In genomic region chr3:55055038-55055746, GRCm38 (mm10) we compare ENCODE assay signal across 8 mouse cellular contexts. TPM values are rescaled to one million over a fixed set of nuclear protein-coding genes. Genes with fewer than 3 reads are reported as not detected.
A peak's percentile ranks its signal among the peaks of the same experiment; 100 is the strongest.
DNase-seq lines count a peak whose midpoint lies in the region; ATAC-seq lines count a peak whose summit lies in the region.

Ccna1 (minus strand) TSS chr3:55055501.

- WGBS in intestine, embryonic 15.5 days: under 1% methylated on average over 73 of the region's 73 CpGs
- under 1% methylated on average over 73 of the region's 73 CpGs for WGBS in midbrain, embryonic 10.5 days
- under 1% methylated on average over 70 of the region's 73 CpGs for WGBS in stomach, embryonic 14.5 days

- H3K9me3 ChIP-seq in intestine, embryonic 15.5 days: no peaks in the 10 kb centered on the region
- H3K9me3 ChIP-seq in midbrain, embryonic 10.5 days (replicated peaks): no peaks in the 10 kb centered on the region
- H3K9me3 ChIP-seq in stomach, embryonic 14.5 days (ENCODE audit: control insufficient read depth, low read depth, low read length): no peaks in the 10 kb centered on the region

- intact Hi-C loops in left cerebral cortex, postnatal 36 days (cut with DNase I): loop anchor here (5.0 kb wide), 1 partner anchor 138 kb away; the partner anchor contains the start of gene Sertm1

- DNase-seq in adrenal gland, postnatal 36 days: peak; percentile 67 to 71
- peak; percentile 79 for DNase-seq in embryo, embryonic 9.5 days (ENCODE audit: extremely low spot score)
- peak; percentile 75 to 81 for DNase-seq in left cerebral cortex, postnatal 36 days (ENCODE audit: low spot score in 2 of 2)
- peak; percentile 86 for DNase-seq in midbrain, embryonic 10.5 days (ENCODE audit: low spot score)
- DNase-seq in adipocyte (ENCODE audit: low spot score): no peak

- peak; percentile 65 for ATAC-seq in granulocyte monocyte progenitor cell, adult 5-6 weeks (replicated peaks; ENCODE audit: poor library complexity, severe bottlenecking)
- peak; percentile 98 for ATAC-seq in intestine, embryonic 15.5 days
- peak; percentile 94 for ATAC-seq in stomach, embryonic 14.5 days (ENCODE audit: insufficient number of reproducible peaks, insufficient read depth, low FRiP score, low read depth)

- H3K27ac ChIP-seq in intestine, embryonic 15.5 days: no peak within 1 kb of the TSS
- H3K27ac ChIP-seq in midbrain, embryonic 10.5 days (replicated peaks): peak within 1 kb of the TSS; percentile 74
- H3K27ac ChIP-seq in stomach, embryonic 14.5 days (ENCODE audit: low read length): no peak within 1 kb of the TSS

- H3K4me2 ChIP-seq in intestine, embryonic 15.5 days (replicated peaks): peak within 1 kb of the TSS; percentile 99
- peak within 1 kb of the TSS; percentile 95 for H3K4me2 ChIP-seq in stomach, embryonic 14.5 days (replicated peaks; ENCODE audit: low read depth, low read length)

- peak within 1 kb of the TSS; percentile 54 for H3K9ac ChIP-seq in intestine, embryonic 15.5 days
- no peak within 1 kb of the TSS; the same call in 1 of the 2 replicates for H3K9ac ChIP-seq in stomach, embryonic 14.5 days (replicated peaks; ENCODE audit: low read depth, low read length)

- H3K4me3 ChIP-seq in intestine, embryonic 15.5 days (replicated peaks): peak within 1 kb of the TSS; percentile 62
- peak within 1 kb of the TSS; percentile 75 for H3K4me3 ChIP-seq in midbrain, embryonic 10.5 days
- peak within 1 kb of the TSS; percentile 46 for H3K4me3 ChIP-seq in stomach, embryonic 14.5 days (ENCODE audit: low read depth, low read length)

- no peaks in the 10 kb centered on the region for H3K36me3 ChIP-seq in intestine, embryonic 15.5 days
- H3K36me3 ChIP-seq in midbrain, embryonic 10.5 days: no peaks in the 10 kb centered on the region
- no peaks in the 10 kb centered on the region for H3K36me3 ChIP-seq in stomach, embryonic 14.5 days (ENCODE audit: control insufficient read depth, insufficient read depth, low read length)

- peaks cover 14% of the 10 kb centered on the region for H3K4me1 ChIP-seq in intestine, embryonic 15.5 days (replicated peaks)
- peaks cover 19% of the 10 kb centered on the region for H3K4me1 ChIP-seq in midbrain, embryonic 10.5 days
- peaks cover 2% of the 10 kb centered on the region; the same call in 1 of the 2 replicates for H3K4me1 ChIP-seq in stomach, embryonic 14.5 days (ENCODE audit: control insufficient read depth, insufficient read depth, low read length)

- H3K27me3 ChIP-seq in intestine, embryonic 15.5 days (replicated peaks): peaks cover 11% of the 10 kb centered on the region; the same call in 1 of the 2 replicates
- peaks cover 61% of the 10 kb centered on the region for H3K27me3 ChIP-seq in midbrain, embryonic 10.5 days (ENCODE audit: low read depth, poor library complexity, severe bottlenecking)
- H3K27me3 ChIP-seq in stomach, embryonic 14.5 days (ENCODE audit: control insufficient read depth, insufficient read depth, low read length): no peaks in the 10 kb centered on the region

RNA-seq across cellular contexts. Expression of gene Ccna1, which starts in this region (rescaled TPM):
- total RNA-seq in adrenal gland, postnatal 36 days (2021): not detected
- not detected in 2 replicates for total RNA-seq in granulocyte monocyte progenitor cell, adult 5-6 weeks (2014; fragmentation: Nextera tagmentation)
- not detected in 2 replicates for total RNA-seq in granulocyte monocyte progenitor cell, adult 5-6 weeks (2017)
- polyA plus RNA-seq in intestine, embryonic 15.5 days (2015; fragmentation: Nextera tagmentation; extraction: Ambion mirVana): 1.3 and 1.6 TPM in 2 replicates
- 1 to 10 TPM; 1.7 to 1.9 TPM for total RNA-seq in left cerebral cortex, postnatal 36 days (2021)
- polyA plus RNA-seq in midbrain, embryonic 10.5 days (2016; fragmentation: Nextera tagmentation; extraction: Ambion mirVana): 1.7 and 3.1 TPM in 2 replicates
- polyA plus RNA-seq in stomach, embryonic 14.5 days (2014; fragmentation: Nextera tagmentation; extraction: Ambion mirVana): 2.7 and 3.3 TPM in 2 replicates

Comparison
In these comparisons a context has a peak if more than half of its experiments do, and no peak if none do; other contexts are left out.
1. Peak in DNase-seq in adrenal gland, postnatal 36 days; RNA of the gene not detected or under 1 TPM.
2. Peak in ATAC-seq in granulocyte monocyte progenitor cell, adult 5-6 weeks; RNA of the gene not detected or under 1 TPM.